Mouse (Mus musculus): ENCODE measurements around the gene Cln6. TPM values are rescaled to one million over a fixed set of nuclear protein-coding genes. Genes with fewer than 3 reads are reported as not detected.
"Not testable (repeated sequence)": the region's sequence is repeated elsewhere in the genome, so short reads cannot be mapped to it uniquely, and the experiment has no call there.

Cln6 gene
- polyA plus RNA-seq, 1 experiment from 2014 or later, result 26.7 TPM

- DNase-seq (ENCODE audit: low spot score), result peak; percentile 92
Observed at GRCm38 (mm10) chr9:62828662-62829086, 9.9 kb upstream of the Cln6 start.

- no peak for DNase-seq (ENCODE audit: low spot score)
Observed at GRCm38 (mm10) chr9:62829877-62830276, 8.7 kb upstream of the Cln6 start.

DNA sequence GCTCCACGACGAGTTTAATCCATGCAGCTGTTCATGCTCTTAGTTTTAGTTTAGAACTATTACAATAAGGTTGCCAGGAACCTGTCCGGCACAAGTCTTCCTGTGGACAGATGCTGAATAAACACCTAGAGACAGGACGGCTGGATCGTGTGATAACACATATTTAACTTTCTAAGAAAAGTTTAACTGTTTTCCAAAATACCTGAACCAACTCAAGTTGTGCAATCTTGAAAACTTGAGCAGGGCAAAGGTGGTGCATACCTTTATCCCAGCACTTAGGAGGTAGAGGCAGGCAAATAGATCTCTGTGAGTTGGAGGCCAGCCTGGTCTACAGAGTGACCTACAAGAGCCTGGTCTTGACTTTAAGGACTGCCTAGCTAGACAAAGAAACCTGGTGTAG lies 3.7 kb upstream of the Cln6 start:
- DNase-seq (ENCODE audit: low spot score), result no peak

- no peak for DNase-seq (ENCODE audit: low spot score)
Observed at GRCm38 (mm10) chr9:62835705-62836446, 2.7 kb upstream of the Cln6 start.

DNA sequence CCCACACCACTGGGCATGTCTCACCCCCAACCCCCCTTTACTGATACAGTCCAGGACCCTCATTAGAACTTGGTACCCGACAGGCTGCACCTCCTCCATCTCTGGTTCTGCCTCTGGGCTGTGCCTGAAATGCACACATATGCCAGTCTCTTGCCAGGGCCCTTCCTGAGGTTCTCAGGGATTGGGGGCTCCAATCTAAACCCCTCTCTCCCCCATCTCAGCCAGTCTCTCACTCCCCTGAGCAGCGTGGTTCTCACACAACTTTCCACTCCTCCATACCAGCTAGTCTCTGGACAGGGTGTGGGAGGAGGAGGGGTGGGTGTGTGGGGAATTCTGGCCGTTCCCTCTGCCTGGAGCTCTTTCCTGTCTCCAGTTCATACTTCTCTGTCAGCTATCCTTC lies 974 bp upstream of the Cln6 start:
- no peak for DNase-seq (ENCODE audit: low spot score)

DNA sequence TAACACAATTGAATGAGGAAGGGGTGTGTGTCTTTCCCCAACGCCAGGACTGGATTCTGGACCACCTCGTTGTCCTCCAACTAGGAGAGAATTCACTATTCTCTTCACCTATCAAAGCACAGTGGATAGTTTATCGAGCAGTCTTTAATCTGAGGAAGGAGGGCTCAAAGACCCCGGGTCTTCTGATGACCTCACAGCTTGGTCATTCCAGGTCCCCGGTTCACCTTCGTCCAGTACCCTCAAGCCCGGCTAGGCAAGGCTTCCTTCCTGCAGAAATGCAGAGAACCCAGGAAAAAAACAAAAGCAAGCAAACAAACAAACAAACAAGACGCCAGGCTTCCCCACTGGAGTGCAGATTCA lies 459 bp upstream of the Cln6 start:
- peak; percentile 20 for DNase-seq (ENCODE audit: low spot score)

- no peak for DNase-seq (ENCODE audit: low spot score)
Observed at GRCm38 (mm10) chr9:62839172-62839770, 686 bp downstream of the Cln6 start.

DNA sequence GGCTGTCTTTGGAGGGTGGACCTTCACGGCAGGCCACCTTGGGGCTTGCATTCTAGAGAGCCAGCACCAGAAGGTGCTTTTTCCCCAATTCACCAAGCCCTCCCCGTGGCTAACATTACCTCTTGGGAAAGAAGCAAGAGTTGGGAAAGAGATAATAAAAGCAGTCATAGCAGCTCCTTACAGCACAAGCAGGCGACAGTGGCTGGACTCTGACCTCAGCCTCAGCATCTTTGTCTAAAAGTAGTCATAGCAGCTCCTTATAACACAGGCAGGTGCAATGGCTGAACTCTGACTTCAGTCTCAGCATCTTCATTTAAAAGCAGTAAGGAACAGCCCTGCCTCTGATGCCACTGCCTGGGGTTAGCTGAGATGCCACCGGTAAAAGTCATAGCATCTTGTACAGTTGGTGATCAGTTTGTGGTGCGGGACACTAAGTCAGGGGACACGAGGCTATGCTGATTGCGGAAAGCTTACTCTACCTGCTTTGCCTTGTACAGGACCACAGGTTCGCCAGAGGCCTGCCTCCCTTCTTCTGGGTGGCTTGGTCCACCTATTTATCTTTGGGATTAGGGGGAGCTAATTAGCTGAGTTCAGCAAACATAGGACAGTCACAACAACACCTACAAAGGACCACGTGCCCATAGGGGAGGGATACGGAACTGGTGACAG lies 4.9 kb downstream of the Cln6 start:
- DNase-seq (ENCODE audit: low spot score), result no peak

GRCm38 (mm10) chr9:62844461-62844860 lies 5.9 kb downstream of the Cln6 start:
- no peak for DNase-seq (ENCODE audit: low spot score)

DNA sequence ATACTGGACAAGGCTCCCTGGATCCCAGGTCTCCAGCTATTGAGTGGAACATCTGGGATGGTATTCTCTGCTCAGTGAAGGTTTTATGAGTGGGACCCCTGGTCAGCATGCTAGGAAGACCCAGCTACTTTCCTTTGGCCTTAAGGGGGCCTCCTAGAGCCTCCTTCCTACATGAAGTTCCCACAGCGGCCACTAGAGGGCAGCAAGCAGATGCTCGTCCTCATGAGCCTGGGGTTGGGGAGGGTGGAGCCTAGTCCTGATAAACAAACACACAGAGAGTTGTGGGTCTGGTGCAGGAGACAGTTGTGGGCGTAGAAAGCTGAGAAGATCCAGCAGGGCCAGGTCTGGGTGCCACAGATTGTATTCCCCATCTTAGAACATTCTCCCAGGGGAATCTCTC lies 9.1 kb downstream of the Cln6 start:
- peak; percentile 89 for DNase-seq (ENCODE audit: low spot score)

GRCm38 (mm10) chr9:62848641-62849040 lies 10.1 kb downstream of the Cln6 start:
- no peak for DNase-seq (ENCODE audit: low spot score)

DNA sequence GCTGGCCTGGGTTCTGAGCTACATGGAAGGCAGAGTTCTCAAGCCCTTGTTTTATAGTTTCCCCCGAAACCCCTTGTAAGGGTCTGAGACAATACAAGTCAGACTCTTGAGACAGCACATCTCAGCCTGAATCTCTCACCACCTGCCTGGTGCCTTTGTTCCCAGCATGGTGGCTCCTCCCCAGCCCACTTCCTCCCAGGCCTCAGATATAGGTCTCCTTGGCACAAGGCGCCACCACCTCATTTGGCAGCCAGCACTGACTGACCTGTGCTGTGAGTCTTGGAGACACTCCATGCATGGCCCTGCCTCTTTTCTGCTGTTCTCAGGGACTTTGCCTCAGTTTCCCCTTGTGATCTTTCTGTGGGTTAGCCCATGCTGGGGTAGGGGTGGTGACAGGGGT lies 13.0 kb downstream of the Cln6 start:
- DNase-seq (ENCODE audit: low spot score), result peak; percentile 84

GRCm38 (mm10) chr9:62854483-62854882 lies 15.9 kb downstream of the Cln6 start:
- DNase-seq (ENCODE audit: low spot score), result no peak

DNA sequence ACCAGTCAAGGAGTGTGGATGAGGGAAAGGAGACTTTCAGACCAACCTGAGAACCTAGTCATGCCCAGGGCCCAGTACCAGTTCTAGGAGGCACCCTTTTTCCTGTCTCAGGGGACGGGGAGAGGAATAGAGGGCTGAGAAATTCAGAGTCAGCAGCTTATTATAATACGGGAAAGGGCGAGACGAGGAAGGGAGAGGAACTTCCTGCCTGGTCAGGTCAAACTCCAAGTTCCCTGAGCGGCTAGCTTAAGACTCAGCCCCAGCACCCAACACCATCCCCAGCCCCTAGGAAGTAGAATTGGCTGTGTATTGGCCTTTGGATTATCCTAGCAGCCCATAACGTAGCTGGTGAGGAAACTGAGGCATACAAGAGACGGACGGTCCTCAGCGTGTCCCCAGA lies 18.6 kb downstream of the Cln6 start:
- no peak for DNase-seq (ENCODE audit: low spot score)

GRCm38 (mm10) chr9:62857719-62858261 lies 19.2 kb downstream of the Cln6 start, which contains the start of gene Calml4:
Gene Calml4, plus strand, starts transcription at chr9:62858080.
- no peak for DNase-seq (ENCODE audit: low spot score)

DNA sequence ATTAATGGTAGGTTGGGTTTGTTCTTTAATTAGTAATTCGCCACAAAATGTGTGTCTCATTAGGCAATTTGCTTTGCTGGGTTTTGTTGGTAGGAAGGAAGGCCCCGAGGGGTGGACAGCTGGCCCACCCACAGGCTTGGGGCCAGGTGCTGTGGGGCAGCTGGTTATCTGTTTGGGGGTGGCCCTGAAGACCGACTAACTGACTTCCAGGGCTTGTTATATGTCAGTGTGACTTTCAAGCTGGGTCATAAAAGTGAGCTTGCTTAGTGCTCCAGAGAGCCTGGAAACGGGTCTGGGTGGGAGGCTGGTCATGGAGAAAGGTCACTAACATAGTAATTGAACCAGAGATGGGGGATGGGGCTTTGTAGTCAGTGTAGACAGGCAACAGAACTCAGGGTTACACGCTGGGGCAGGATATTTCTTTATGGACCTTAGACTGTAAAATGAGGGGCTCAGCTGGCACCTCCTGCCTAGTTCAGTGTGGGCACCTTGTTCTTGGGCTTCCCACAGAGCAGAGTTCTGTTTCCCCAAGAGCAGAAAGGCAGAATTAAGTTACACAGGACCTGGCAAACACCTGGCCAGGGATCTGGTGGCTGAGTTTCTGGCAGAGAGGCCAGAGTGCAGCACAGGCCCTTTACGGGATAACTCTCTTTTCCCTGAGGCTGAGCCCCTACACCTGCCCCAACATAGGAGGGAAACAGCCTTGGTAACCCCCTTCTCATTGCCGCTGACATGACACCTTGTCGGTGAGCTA lies 19.9 kb downstream of the Cln6 start:
- DNase-seq (ENCODE audit: low spot score), result no peak

DNA sequence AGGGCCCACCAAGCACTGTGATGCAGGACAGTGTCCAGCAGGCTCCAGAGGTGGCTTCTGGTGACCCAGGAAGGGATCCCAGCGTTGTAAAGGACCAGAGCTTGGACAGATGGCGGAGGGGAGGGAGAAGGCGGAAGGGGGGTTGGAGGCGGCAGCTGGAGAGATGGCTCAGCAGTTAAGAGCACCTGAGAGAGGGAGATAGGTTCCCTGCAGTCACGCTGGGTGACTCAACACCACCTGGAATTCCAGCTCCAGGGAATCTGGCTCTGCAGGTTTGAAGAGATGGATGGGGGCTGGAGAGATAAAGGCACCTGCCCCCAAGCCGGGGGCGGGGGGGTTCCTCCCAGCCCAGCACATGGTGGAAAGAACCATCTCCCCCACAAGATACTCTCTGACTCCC lies 21.5 kb downstream of the Cln6 start:
- DNase-seq (ENCODE audit: low spot score), result not testable (repeated sequence)

DNA sequence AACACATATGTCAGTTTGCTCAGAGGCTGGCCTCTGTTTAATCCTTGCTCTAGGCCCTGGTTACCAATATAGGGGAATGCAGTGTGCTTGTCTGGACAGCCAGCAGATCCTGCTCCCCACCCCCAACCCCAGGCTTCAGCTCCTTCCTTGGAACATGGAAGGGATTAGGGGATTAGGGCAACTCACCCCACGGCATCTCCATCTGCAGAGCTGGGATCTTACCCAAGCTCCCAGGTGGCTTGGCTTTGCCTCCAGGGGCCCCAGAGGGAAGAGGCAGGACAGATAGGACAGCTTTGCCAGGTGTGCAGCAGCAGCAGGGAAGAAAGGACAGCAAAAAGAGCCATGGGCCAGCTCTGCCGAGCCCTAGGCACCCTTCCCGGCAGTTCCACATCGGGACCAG lies 22.3 kb downstream of the Cln6 start:
- DNase-seq (ENCODE audit: low spot score), result no peak

DNA sequence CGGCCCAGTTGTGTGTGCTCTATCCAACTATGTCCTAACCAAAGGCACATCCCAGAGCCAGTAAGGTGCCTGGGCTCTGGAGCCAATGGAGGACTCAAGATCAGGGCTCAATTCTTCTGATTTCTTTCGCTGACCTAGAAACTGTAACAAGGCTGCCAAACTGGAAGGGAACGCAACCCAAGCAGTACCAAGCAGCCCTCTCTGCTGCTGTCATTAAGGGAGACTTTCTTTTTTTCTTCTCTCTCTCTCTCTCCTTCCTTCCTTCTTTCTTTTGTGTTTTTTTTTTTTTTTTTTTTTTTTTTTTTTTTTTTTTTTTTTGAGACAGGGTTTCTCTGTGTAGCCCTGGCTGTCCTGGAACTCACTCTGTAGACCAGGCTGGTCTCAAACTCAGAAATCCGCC lies 30.7 kb downstream of the Cln6 start:
- DNase-seq (ENCODE audit: low spot score), result not testable (repeated sequence)

DNA sequence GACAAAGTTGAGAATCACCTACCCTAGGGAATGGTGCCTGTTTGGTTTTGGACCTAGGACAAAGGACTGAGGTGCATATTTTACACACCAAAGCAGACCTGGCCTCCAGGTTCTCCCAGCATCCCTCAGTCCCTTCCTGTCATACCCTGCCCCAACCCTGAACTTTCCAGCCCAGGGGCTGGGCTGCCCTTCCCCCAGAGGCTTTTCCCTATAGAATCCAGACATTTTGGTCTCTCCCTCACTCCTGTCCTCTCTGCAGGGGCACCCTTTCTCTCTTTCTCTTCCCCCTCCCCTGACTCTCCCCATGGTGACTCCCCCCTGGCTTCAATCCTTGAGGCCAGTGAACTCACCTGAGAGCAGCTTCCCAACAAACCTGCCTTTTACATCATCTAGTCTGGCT lies 32.1 kb downstream of the Cln6 start:
- DNase-seq (ENCODE audit: low spot score), result no peak

DNA sequence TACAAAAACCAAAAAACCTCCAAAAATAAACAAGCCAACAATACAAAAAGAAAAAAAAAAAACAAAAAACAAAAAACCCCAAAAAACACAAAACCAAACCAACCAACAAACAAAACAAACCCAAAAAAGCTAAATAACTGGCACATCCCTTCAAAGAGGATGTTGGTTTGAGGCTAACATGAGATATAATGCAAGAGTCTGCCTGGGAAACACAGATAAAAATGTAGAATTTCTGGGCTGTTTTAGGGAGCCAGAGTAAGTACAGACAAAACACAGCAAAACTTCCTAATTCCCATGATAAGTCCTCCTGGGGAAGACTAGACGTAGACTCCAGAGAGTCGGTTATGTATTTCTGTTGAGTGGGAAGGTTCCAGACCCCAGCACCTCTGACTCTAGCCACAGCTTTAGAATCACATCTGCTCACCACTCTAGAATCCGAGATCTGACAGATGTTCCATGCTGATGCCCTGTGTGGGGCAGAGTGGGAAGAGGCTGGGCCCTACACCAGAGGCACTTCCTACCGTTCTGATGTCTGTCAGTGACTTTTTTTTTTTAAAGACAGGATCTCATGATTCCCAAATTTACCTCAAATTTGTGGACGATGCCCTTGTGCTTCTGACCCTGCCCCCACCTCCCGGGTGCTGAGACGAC lies 38.5 kb downstream of the Cln6 start:
- DNase-seq (ENCODE audit: low spot score), result no peak

Data from thymus, postnatal 0 days (tissue).